Mouse (Mus musculus) MEL (cell line): Measurements from ENCODE around the gene Txndc15. TPM values are rescaled to one million over a fixed set of nuclear protein-coding genes. Genes with fewer than 3 reads are reported as not detected.

Experiments
- DNase-seq: peaks from one replicate; pipeline ENCODE4 v3.0.0; 2011; ENCODE audit warnings: low read depth, low spot score
- H3K27ac ChIP-seq: 2 replicates; pipeline ENCODE4 v1.5.1; 2012; ENCODE audit warnings: low read depth, mild to moderate bottlenecking, control low read depth, low read length, moderate library complexity; ENCODE audit not compliant: control insufficient read depth
- H3K27me3 ChIP-seq, 2 experiments: fragments of 150-350 bp in 1 of 2; sonication (generic) in 1 of 2; 2 replicates each; pipeline ENCODE4 v1.6.1; 2012; ENCODE audit warnings: low read length in 2 of 2, mild to moderate bottlenecking in 2 of 2, improper control_type of control experiment in 1 of 2, moderate library complexity in 1 of 2; ENCODE audit not compliant: insufficient read depth in 2 of 2, control insufficient read depth in 1 of 2
- H3K36me3 ChIP-seq, 2 experiments: 2 replicates each; pipeline ENCODE4 v1.6.1; 2012 to 2014; ENCODE audit warnings: low read length in 2 of 2, improper control_type of control experiment in 1 of 2, inconsistent platforms in 1 of 2, mild to moderate bottlenecking in 1 of 2; ENCODE audit not compliant: insufficient read depth in 2 of 2, control insufficient read depth in 1 of 2
- H3K4me1 ChIP-seq, 2 experiments: fragments of 150-350 bp in 1 of 2; sonication (generic) in 1 of 2; 2 replicates each; pipeline ENCODE4 v1.6.1; 2012; ENCODE audit warnings: low read length in 2 of 2, improper control_type of control experiment in 1 of 2, mild to moderate bottlenecking in 1 of 2; ENCODE audit not compliant: insufficient read depth in 2 of 2, control insufficient read depth in 1 of 2
- H3K4me3 ChIP-seq, 2 experiments: fragments of 150-350 bp in 1 of 2; sonication (generic) in 1 of 2; 2 replicates each; pipeline ENCODE4 v1.5.1; 2012; ENCODE audit warnings: low read depth in 2 of 2, low read length in 2 of 2, mild to moderate bottlenecking in 2 of 2, moderate library complexity in 2 of 2, control low read depth in 1 of 2, improper control_type of control experiment in 1 of 2; ENCODE audit not compliant: control insufficient read depth in 1 of 2, insufficient read depth in 1 of 2
- H3K79me2 ChIP-seq: 2 replicates; pipeline ENCODE4 v1.6.1; 2012; ENCODE audit warnings: mild to moderate bottlenecking, low read length, moderate library complexity; ENCODE audit not compliant: control insufficient read depth, poor library complexity, insufficient read depth
- H3K9ac ChIP-seq: 2 replicates; pipeline ENCODE4 v1.6.1; 2012; ENCODE audit warnings: low read depth, mild to moderate bottlenecking, control low read depth, low read length, moderate library complexity; ENCODE audit not compliant: control insufficient read depth, poor library complexity, severe bottlenecking
- H3K9me3 ChIP-seq: fragments of 150-350 bp; sonication (generic); replicated peaks from 2 replicates; pipeline ENCODE4 v1.6.1; 2012; ENCODE audit warnings: mild to moderate bottlenecking, low read length, improper control_type of control experiment, moderate library complexity; ENCODE audit not compliant: insufficient read depth
- CHD1 ChIP-seq: IDR thresholded peaks from 2 replicates; pipeline ENCODE4 v1.6.1; 2012; ENCODE audit warnings: low read depth, mild to moderate bottlenecking, inconsistent platforms, low read length, improper control_type of control experiment
- CTCF ChIP-seq, 3 experiments: IDR thresholded peaks in 2 of 3; conservative IDR thresholded peaks in 1 of 3; 2 replicates each; pipeline ENCODE4 v1.5.1; 2011 to 2012; ENCODE audit warnings: low read length in 3 of 3, low read depth in 2 of 3, mild to moderate bottlenecking in 2 of 3, improper control_type of control experiment in 1 of 3, inconsistent platforms in 1 of 3, mixed read lengths in 1 of 3, moderate library complexity in 1 of 3; ENCODE audit not compliant: control insufficient read depth in 1 of 3, insufficient read depth in 1 of 3, poor library complexity in 1 of 3, severe bottlenecking in 1 of 3
- JUND ChIP-seq: IDR thresholded peaks from 2 replicates; pipeline ENCODE4 v1.6.1; 2011; ENCODE audit warnings: low read depth, mild to moderate bottlenecking, improper control_type of control experiment, low read length
- MAX ChIP-seq: IDR thresholded peaks from 2 replicates; pipeline ENCODE4 v1.6.1; 2011; ENCODE audit warnings: low read length, improper control_type of control experiment
- MXI1 ChIP-seq: IDR thresholded peaks from 2 replicates; pipeline ENCODE4 v1.6.1; 2011; ENCODE audit warnings: mild to moderate bottlenecking, low read depth, low read length, improper control_type of control experiment
- MYC ChIP-seq: IDR thresholded peaks from 2 replicates; pipeline ENCODE4 v1.6.1; 2011; ENCODE audit warnings: low read depth, mild to moderate bottlenecking, low read length, improper control_type of control experiment, moderate library complexity
- POLR2A ChIP-seq, 2 experiments: IDR thresholded peaks; 2 replicates each; pipeline ENCODE4 v1.6.1; 2011 to 2012; ENCODE audit warnings: low read length in 2 of 2, mild to moderate bottlenecking in 2 of 2, control low read depth in 1 of 2, improper control_type of control experiment in 1 of 2, low read depth in 1 of 2, moderate library complexity in 1 of 2; ENCODE audit not compliant: control insufficient read depth in 1 of 2, insufficient read depth in 1 of 2, poor library complexity in 1 of 2
- RCOR1 ChIP-seq: IDR thresholded peaks from 2 replicates; pipeline ENCODE4 v1.6.1; 2012; ENCODE audit warnings: low read depth, mild to moderate bottlenecking, inconsistent platforms, low read length, improper control_type of control experiment
- TAL1 ChIP-seq: IDR thresholded peaks from 2 replicates; pipeline ENCODE4 v1.6.1; 2012; ENCODE audit warnings: mild to moderate bottlenecking, inconsistent platforms, low read length, moderate library complexity, mixed read lengths
- TBP ChIP-seq: IDR thresholded peaks from 2 replicates; pipeline ENCODE4 v1.8.0; 2011; ENCODE audit warnings: low read depth, low read length, improper control_type of control experiment
- TCF12 ChIP-seq: IDR thresholded peaks from 2 replicates; pipeline ENCODE4 v1.6.1; 2014; ENCODE audit warnings: low read depth, mild to moderate bottlenecking, inconsistent platforms, low read length, improper control_type of control experiment, moderate library complexity
- ZMIZ1 ChIP-seq: IDR thresholded peaks from 2 replicates; pipeline ENCODE4 v1.6.1; 2012; ENCODE audit warnings: low read depth, mild to moderate bottlenecking, inconsistent platforms, low read length, improper control_type of control experiment, moderate library complexity
- ZNF384 ChIP-seq: IDR thresholded peaks from 2 replicates; pipeline ENCODE4 v1.6.1; 2012; ENCODE audit warnings: low read depth, mild to moderate bottlenecking, inconsistent platforms, low read length, improper control_type of control experiment
- polyA plus RNA-seq, 2 experiments: library from polyadenylated mRNA; stranded (reverse) in 1 of 2; unstranded in 1 of 2; fragments of >175 nt in 1 of 2; fragments of >200 nt in 1 of 2; gene quantifications; 2 replicates each; pipeline versions ENCODE4 v1.2.1 to v1.2.4; 2012; ENCODE audit warnings: low replicate concordance in 2 of 2, low read depth in 1 of 2; ENCODE audit not compliant: insufficient read length in 2 of 2, insufficient read depth in 1 of 2, missing spikeins in 1 of 2
- total RNA-seq: library from RNA; depleted of rRNA; stranded (reverse); fragments of 300-350 nt; gene quantifications from 2 replicates; pipeline ENCODE4 v1.2.3, GENCODE M21; 2012

Gene Txndc15
- total and polyA plus RNA-seq, 3 experiments, result 31.5 to 43.0 TPM; not detected in 1

DNA sequence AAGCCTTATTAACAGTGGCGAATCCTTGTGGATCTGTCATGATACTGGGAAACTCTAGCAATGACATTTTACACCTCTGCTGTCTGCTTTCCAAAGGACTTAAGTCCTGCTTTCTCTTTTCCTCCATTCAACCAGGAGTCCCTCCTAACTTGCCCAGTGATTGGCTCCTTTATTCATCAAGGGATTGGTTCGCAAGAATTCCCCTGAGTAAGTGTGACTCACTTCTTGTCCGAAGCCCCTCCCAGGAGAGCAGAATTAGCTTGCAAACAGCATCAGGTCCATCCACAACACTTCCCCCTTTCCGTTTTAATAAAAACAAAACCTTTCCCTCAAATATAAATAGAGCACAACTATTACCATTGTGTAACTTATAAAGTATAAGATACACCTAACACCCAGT lies 10.1 kb upstream of the Txndc15 start (continued):
- TF ChIP-seq CHD1, result no peak
- no peak for TF ChIP-seq TBP
- TF ChIP-seq MYC, result no peak
- TF ChIP-seq, all 39 proteins: peak for 0

DNA sequence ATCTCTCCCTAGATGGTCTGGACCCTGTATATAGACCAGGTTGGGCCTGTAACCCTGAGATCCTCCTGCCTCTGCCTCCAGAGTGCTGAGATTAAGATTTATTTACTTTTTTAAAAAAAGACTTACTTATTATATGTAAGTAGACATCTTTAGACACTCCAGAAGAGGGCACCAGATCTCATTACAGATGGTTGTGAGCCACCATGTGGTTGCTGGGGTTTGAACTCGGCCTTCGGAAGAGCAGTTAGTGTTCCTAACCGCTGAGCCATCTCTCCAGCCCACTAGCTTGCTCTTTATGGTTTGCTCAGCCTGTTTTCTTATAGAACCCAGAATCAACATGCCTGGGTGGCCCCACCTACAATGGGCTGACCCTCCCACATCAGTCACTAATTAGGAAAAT lies 1.6 kb upstream of the Txndc15 start:
- Histone ChIP-seq H3K27me3 (no peaks in the 10 kb centered on the region), H3K36me3 (peaks cover 0 to 8% of the 10 kb centered on the region in 2 experiments; a peak in 2 of 4 replicates), H3K9ac (no peak overlapping the region), H3K4me3 (no peak overlapping the region), H3K27ac (no peak overlapping the region), H3K4me1 (peaks cover 0 to 13% of the 10 kb centered on the region in 2 experiments; a peak in 1 of 4 replicates), H3K9me3 (no peaks in the 10 kb centered on the region), H3K79me2 (peaks cover 9% of the 10 kb centered on the region)
- DNase-seq, result no peak
- TF ChIP-seq TAL1, result no peak
- no peak for TF ChIP-seq MXI1
- no peak for TF ChIP-seq POLR2A (IDR thresholded peaks at IDR 0.05; ENCODE audit: control insufficient read depth in 1 of 2, insufficient read depth in 1 of 2, low read depth in 1 of 2, low read length in 2 of 2, poor library complexity in 1 of 2)
- no peak for TF ChIP-seq ZMIZ1
- peak in 1 of 3 experiments; percentile 30; a peak in 2 of 6 replicates for TF ChIP-seq CTCF (IDR thresholded peaks at IDR 0.05 in 2 of 3, conservative IDR thresholded peaks at IDR 0.05 in 1 of 3; ENCODE audit: control insufficient read depth in 1 of 3, insufficient read depth in 1 of 3, low read depth in 2 of 3, low read length in 3 of 3, poor library complexity in 1 of 3, severe bottlenecking in 1 of 3)
- TF ChIP-seq JUND, result no peak

DNA sequence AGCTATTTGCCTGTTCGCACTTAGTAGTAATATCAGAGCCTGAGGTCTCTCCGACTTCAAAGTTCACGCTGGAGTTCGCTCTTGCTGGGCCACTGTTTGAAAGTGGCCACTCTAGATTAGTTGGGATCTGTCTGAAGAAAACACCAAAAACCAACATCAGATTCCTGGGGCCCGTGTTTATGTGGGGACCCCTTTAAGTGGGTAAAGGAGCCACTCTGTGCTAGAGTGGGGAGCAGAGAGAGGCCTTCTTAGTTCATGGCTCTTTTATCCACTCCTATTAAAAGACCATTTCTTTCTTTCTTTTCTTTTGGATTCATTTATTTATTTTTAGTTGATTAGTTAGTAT lies 690 bp downstream of the Txndc15 start:
- no peak; the same call in 1 of the 2 replicates for TF ChIP-seq RCOR1
- TF ChIP-seq MXI1, result no peak
- peak; percentile 24; the same call in 1 of the 2 replicates for TF ChIP-seq TCF12
- no peaks in the 10 kb centered on the region for H3K9me3 ChIP-seq
- H3K9ac ChIP-seq, result peak overlapping the region; percentile 97
- peaks cover 0 to 13% of the 10 kb centered on the region in 2 experiments; a peak in 1 of 4 replicates for H3K4me1 ChIP-seq
- H3K27ac ChIP-seq, result peak overlapping the region; percentile 66
- H3K79me2 ChIP-seq, result peaks cover 9% of the 10 kb centered on the region
- H3K36me3 ChIP-seq, result peaks cover 0 to 8% of the 10 kb centered on the region in 2 experiments; a peak in 2 of 4 replicates
- no peaks in the 10 kb centered on the region for H3K27me3 ChIP-seq
- peak overlapping the region; percentile 75 to 90 for H3K4me3 ChIP-seq
- no peak for DNase-seq

DNA sequence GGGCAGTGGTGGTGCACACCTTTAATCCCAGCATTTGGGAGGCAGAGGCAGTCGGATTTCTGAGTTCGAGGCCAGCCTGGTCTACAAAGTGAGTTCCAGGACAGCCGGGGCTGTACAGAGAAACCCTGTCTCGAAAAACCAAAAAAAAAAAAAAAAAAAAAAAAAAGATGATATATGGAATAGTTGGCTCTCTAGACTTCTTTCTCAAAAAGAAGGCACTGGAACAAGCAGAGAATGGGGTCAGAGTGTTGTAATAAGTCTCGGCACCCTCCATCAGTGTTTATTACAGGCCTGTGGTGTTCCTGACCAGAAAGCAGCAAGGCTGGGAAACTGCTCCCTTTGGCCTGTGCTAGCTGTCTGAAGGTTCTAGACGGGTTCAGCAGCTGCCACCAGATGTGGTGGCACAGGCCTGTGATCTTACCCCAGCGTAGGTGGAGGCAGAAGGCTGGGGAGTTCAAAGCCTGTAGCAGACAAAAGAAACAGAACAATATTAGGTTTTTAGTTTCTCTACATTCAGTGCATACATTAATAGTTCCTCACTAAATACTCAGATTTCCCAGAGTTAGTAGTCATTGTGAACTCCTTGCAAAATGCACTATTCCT lies 1.6 kb downstream of the Txndc15 start:
- H3K79me2 ChIP-seq, result peaks cover 9% of the 10 kb centered on the region
- TF ChIP-seq MAX (no peak), ZMIZ1 (no peak), ZNF384 (peak; percentile 62)
- H3K36me3 ChIP-seq, result peaks cover 0 to 8% of the 10 kb centered on the region in 2 experiments; a peak in 2 of 4 replicates
- H3K9ac ChIP-seq, result peak overlapping the region; percentile 97
- no peaks in the 10 kb centered on the region for H3K27me3 ChIP-seq
- no peak for DNase-seq
- H3K9me3 ChIP-seq, result no peaks in the 10 kb centered on the region
- no peak overlapping the region for H3K4me3 ChIP-seq
- peaks cover 0 to 13% of the 10 kb centered on the region in 2 experiments; a peak in 1 of 4 replicates for H3K4me1 ChIP-seq
- no peak overlapping the region for H3K27ac ChIP-seq
